Mouse (Mus musculus) testis, postnatal 14 days (tissue): ENCODE measurements at regions not wholly inside any gene's neighbourhood (a gene's known extent, or its start where the extent isn't known, plus 50 kb on each side); places are given as distances from the start of the nearest gene placed in this dataset.

Experiments used
- DNase-seq: peaks from one replicate; pipeline ENCODE4 v3.0.0; 2021; ENCODE audit warnings: low spot score

GRCm38 (mm10) chr1:35797064-35797463 lies 271.1 kb upstream of the Hs6st1 start:
- DNase-seq: no peak

- DNase-seq: no peak
These were observed 270.7 kb upstream of the Hs6st1 start for GRCm38 (mm10) chr1:35797526-35797925.

GRCm38 (mm10) chr1:35805546-35805945 lies 262.7 kb upstream of the Hs6st1 start:
- no peak for DNase-seq

GRCm38 (mm10) chr1:35806329-35806728 lies 261.9 kb upstream of the Hs6st1 start:
- no peak for DNase-seq

- no peak for DNase-seq
These were observed 261.5 kb upstream of the Hs6st1 start for GRCm38 (mm10) chr1:35806731-35807130.

- no peak for DNase-seq
These were observed 259.3 kb upstream of the Hs6st1 start for GRCm38 (mm10) chr1:35808894-35809293.

GRCm38 (mm10) chr1:35809341-35809740 lies 258.9 kb upstream of the Hs6st1 start:
- no peak for DNase-seq

- DNase-seq: no peak
These were observed 257.4 kb upstream of the Hs6st1 start for GRCm38 (mm10) chr1:35810571-35811342.

- DNase-seq: no peak
These were observed 256.8 kb upstream of the Hs6st1 start for GRCm38 (mm10) chr1:35811380-35811779.

GRCm38 (mm10) chr1:35811795-35812194 lies 256.4 kb upstream of the Hs6st1 start:
- DNase-seq: no peak

GRCm38 (mm10) chr1:35813625-35814024 lies 254.6 kb upstream of the Hs6st1 start:
- DNase-seq: no peak

GRCm38 (mm10) chr1:35814207-35814606 lies 254.0 kb upstream of the Hs6st1 start:
- DNase-seq: no peak

- DNase-seq: no peak
These were observed 253.4 kb upstream of the Hs6st1 start for GRCm38 (mm10) chr1:35814751-35815150.

GRCm38 (mm10) chr1:35821791-35822190 lies 246.4 kb upstream of the Hs6st1 start:
- DNase-seq: no peak

- no peak for DNase-seq
These were observed 245.6 kb upstream of the Hs6st1 start for GRCm38 (mm10) chr1:35822376-35823202.

GRCm38 (mm10) chr1:35823496-35823895 lies 244.7 kb upstream of the Hs6st1 start:
- DNase-seq: no peak

GRCm38 (mm10) chr1:35823981-35824880 lies 244.0 kb upstream of the Hs6st1 start:
- DNase-seq: no peak

- no peak for DNase-seq
These were observed 242.7 kb upstream of the Hs6st1 start for GRCm38 (mm10) chr1:35825531-35825966.

GRCm38 (mm10) chr1:35826575-35827114 lies 241.6 kb upstream of the Hs6st1 start:
- no peak for DNase-seq

- no peak for DNase-seq
These were observed 240.7 kb upstream of the Hs6st1 start for GRCm38 (mm10) chr1:35827471-35827870.

GRCm38 (mm10) chr1:35834180-35834579 lies 234.0 kb upstream of the Hs6st1 start:
- DNase-seq: no peak

- DNase-seq: no peak
These were observed 231.6 kb upstream of the Hs6st1 start for GRCm38 (mm10) chr1:35836552-35836951.
